Mouse (Mus musculus) ES-Bruce4 (cell line): Measurements from ENCODE around the gene Top3b. TPM values are rescaled to one million over a fixed set of nuclear protein-coding genes. Genes with fewer than 3 reads are reported as not detected.
"Not testable (repeated sequence)": the region's sequence is repeated elsewhere in the genome, so short reads cannot be mapped to it uniquely, and the experiment has no call there.

Experiments used
- H3K27ac ChIP-seq: 2 replicates; pipeline ENCODE4 v1.5.1; 2012; ENCODE audit warnings: low read length, inconsistent platforms; ENCODE audit not compliant: insufficient read depth
- H3K27me3 ChIP-seq: 2 replicates; pipeline ENCODE4 v1.6.1; 2012; ENCODE audit warnings: mild to moderate bottlenecking, low read length, inconsistent platforms; ENCODE audit not compliant: control insufficient read depth, poor library complexity, insufficient read depth, severe bottlenecking
- H3K36me3 ChIP-seq: 2 replicates; pipeline ENCODE4 v1.6.1; 2012; ENCODE audit warnings: inconsistent platforms, mild to moderate bottlenecking, low read length, moderate library complexity; ENCODE audit not compliant: control insufficient read depth, poor library complexity, insufficient read depth, severe bottlenecking
- H3K4me1 ChIP-seq: one replicate; pipeline ENCODE4 v1.8.1; 2011; ENCODE audit warnings: low read length; ENCODE audit not compliant: control insufficient read depth, insufficient read depth
- H3K4me3 ChIP-seq: 2 replicates; pipeline ENCODE4 v1.5.1; 2011; ENCODE audit warnings: low read depth, mild to moderate bottlenecking, low read length
- H3K9ac ChIP-seq: 2 replicates; pipeline ENCODE4 v1.6.1; 2012; ENCODE audit warnings: low read depth, mild to moderate bottlenecking, inconsistent platforms; ENCODE audit not compliant: poor library complexity, severe bottlenecking
- H3K9me3 ChIP-seq: replicated peaks from 2 replicates; pipeline ENCODE4 v1.6.1; 2012; ENCODE audit warnings: mild to moderate bottlenecking, low read length, inconsistent platforms; ENCODE audit not compliant: control insufficient read depth, poor library complexity, insufficient read depth, severe bottlenecking
- CTCF ChIP-seq: IDR thresholded peaks from one replicate; pipeline ENCODE4 v1.8.1; 2011; ENCODE audit warnings: low read depth, low read length
- EP300 ChIP-seq: IDR thresholded peaks from 2 replicates; pipeline ENCODE4 v1.6.1; 2011; ENCODE audit warnings: low read depth, low read length; ENCODE audit not compliant: insufficient read depth
- POLR2A ChIP-seq: IDR thresholded peaks from one replicate; pipeline ENCODE4 v1.8.1; 2011; ENCODE audit warnings: low read length; ENCODE audit not compliant: insufficient read depth
- polyA plus RNA-seq: library from polyadenylated mRNA; stranded (reverse); fragments of >200 nt; gene quantifications from 2 replicates; pipeline ENCODE4 v1.2.4, GENCODE M21; 2011; ENCODE audit warnings: low read depth; ENCODE audit not compliant: missing spikeins, insufficient read depth, insufficient read length

The Top3b gene
- polyA plus RNA-seq, 1 experiment, result 195 TPM

DNA sequence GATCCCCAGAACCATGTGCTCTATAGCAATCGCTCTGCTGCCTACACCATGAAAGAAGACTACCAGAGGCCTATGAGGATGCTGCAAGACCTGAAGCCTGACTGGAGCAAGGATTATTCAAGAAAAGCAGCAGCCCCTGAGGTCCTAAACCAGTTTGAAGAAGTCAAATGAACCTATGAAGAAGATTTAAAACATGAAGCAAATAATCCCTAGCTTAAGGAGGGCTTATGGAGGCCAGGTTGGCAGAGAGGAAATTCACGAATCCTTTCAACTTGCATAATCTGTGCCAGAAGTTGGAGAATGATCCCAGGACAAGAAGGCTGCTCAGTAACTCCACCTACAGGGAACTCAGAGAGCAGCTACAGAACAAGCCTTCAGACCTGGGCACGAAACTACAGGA lies 18.1 kb upstream of the Top3b start:
- no peaks in the 10 kb centered on the region for H3K27me3 ChIP-seq
- no peak overlapping the region for H3K27ac ChIP-seq
- no peak overlapping the region for H3K4me3 ChIP-seq
- no peak overlapping the region for H3K9ac ChIP-seq
- H3K36me3 ChIP-seq, result no peaks in the 10 kb centered on the region
- H3K9me3 ChIP-seq, result no peaks in the 10 kb centered on the region
- TF ChIP-seq EP300 (no peak), POLR2A (no peak), CTCF (no peak)
- no peaks in the 10 kb centered on the region for H3K4me1 ChIP-seq

DNA sequence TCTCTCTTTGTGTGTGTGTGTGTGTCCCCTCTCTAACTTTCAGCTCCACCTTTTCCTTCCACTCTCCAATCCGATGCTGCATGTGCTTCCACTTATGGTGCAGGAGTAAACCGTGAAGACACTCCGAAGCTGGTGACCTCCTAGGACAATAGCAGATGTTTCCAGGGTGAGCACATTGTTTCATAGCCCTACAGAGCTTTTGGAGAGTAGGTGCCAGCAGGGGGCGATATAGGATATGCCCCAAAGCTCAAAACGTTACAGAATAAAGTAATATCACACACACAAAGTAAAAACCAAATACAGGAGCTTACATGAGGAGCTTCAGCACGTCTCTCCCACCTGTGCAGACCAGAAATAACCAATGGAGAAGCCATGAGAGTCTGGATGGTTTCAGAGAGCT lies 15.7 kb upstream of the Top3b start:
- Histone ChIP-seq H3K27me3 (no peaks in the 10 kb centered on the region), H3K9me3 (no peaks in the 10 kb centered on the region), H3K4me3 (no peak overlapping the region), H3K27ac (no peak overlapping the region), H3K4me1 (no peaks in the 10 kb centered on the region), H3K36me3 (no peaks in the 10 kb centered on the region), H3K9ac (no peak overlapping the region)
- no peak for TF ChIP-seq POLR2A
- no peak for TF ChIP-seq EP300
- TF ChIP-seq CTCF, result peak; percentile 23

DNA sequence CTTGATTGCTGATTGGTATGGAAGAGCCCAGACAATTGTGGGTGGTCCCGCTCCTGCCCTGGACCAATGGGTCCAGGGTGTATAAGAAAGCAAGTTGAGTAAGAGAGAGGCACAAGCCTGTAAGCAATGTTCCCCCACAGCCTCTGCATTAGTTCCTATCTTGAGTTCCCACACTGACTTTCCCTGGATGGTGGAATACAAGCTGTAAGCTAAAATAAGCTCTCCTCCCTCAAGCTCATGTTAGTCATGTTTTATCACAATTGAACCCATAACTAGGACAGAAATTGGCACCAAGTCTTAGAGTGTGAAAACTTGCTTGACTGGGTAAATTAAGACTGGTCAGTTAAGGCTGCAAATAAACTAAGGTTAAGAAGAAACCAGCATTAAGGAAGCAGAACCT lies 15.0 kb upstream of the Top3b start:
- TF ChIP-seq CTCF (no peak), POLR2A (no peak), EP300 (no peak)
- no peaks in the 10 kb centered on the region for H3K9me3 ChIP-seq
- H3K4me3 ChIP-seq, result no peak overlapping the region
- no peaks in the 10 kb centered on the region for H3K27me3 ChIP-seq
- no peak overlapping the region for H3K27ac ChIP-seq
- no peaks in the 10 kb centered on the region for H3K36me3 ChIP-seq
- H3K4me1 ChIP-seq, result no peaks in the 10 kb centered on the region
- no peak overlapping the region for H3K9ac ChIP-seq

DNA sequence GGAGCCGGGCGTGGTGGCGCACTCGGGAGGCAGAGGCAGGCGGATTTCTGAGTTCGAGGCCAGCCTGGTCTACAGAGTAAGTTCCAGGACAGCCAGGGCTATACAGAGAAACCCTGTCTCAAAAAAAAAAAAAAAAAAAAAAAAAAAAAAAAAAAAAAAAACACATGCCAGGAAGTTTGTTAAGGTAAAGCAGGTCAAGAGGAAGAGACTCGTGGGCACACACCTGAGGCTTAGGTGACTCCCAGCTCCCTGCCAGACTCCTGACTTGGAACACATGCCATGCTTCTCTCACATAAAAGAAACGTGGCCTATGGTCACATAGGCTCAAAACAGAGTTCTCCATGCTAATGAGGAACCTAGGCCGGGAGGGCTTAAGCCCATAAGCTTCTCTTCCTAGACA lies 14.5 kb upstream of the Top3b start:
- not testable (repeated sequence) for H3K4me3 ChIP-seq, H3K36me3 ChIP-seq, H3K27ac ChIP-seq, H3K4me1 ChIP-seq, H3K27me3 ChIP-seq, H3K9me3 ChIP-seq, H3K9ac ChIP-seq

DNA sequence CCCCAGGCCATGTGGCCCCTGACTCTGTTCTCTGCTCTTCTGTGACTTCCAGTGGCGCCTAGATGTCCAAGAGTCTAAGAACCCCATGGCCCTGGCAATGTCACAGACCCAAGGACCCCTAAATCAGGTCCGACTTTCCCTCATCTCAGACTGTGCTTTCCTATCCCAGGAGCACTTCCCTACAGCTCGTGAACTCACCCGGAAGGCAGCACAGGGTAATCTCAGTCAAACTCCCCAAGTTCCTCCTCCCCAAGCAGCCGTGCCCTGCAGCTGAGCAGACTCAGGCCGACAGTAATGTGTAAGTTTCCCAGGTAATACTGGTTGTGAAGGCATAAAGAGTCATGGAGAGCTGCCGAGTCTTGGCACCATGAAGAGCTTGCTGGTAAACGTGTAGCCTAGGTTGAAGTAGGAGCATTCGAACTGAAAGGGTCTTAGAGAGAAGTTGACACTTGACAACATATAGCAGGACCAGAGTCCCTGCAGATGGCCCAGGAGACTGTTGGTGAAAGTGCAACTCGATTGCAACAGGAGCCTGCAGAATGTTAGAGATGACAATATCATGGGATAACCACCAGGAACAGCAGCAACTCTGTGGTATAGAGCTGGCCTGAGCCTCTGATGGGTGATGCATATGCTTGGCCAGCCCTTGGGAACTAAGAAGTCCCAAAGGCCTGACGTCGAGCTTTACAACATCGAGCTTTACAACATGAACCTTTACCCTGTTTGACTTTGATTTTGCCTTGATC lies 13.6 kb upstream of the Top3b start:
- no peak for TF ChIP-seq POLR2A
- TF ChIP-seq EP300, result no peak
- no peak for TF ChIP-seq CTCF
- Histone ChIP-seq H3K4me1 (no peaks in the 10 kb centered on the region), H3K27me3 (no peaks in the 10 kb centered on the region), H3K4me3 (no peak overlapping the region), H3K27ac (no peak overlapping the region), H3K9me3 (no peaks in the 10 kb centered on the region), H3K9ac (no peak overlapping the region), H3K36me3 (no peaks in the 10 kb centered on the region)

DNA sequence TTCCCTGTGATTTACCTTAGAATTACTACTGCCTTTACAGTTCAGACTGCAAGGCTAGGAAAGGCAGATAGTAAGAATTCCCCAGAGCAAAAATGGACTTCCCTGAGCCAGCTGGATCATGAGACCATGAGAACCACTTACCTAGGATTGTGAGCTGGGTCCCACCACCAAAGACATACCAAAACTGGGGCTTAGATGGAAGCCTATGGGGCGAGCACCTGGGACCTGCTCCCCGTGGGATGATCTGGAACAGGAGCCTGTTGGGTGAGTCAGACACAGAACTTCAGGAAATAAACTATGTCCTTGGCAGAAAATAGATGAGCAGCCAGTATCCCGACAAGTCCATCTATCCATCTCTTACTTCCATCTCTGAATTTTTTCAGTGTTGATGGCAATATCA lies 8.2 kb upstream of the Top3b start:
- Histone ChIP-seq H3K36me3 (no peaks in the 10 kb centered on the region), H3K4me1 (peaks cover 7% of the 10 kb centered on the region), H3K9me3 (no peaks in the 10 kb centered on the region), H3K27me3 (no peaks in the 10 kb centered on the region), H3K9ac (no peak overlapping the region), H3K4me3 (no peak overlapping the region), H3K27ac (no peak overlapping the region)
- TF ChIP-seq POLR2A (no peak), EP300 (no peak), CTCF (no peak)
